Mouse (Mus musculus): ENCODE results near the gene Cdk11b. TPM values are rescaled to one million over a fixed set of nuclear protein-coding genes. Genes with fewer than 3 reads are reported as not detected.

The Cdk11b gene
- polyA plus RNA-seq, 1 experiment from 2014 or later = 49.4 TPM

DNA sequence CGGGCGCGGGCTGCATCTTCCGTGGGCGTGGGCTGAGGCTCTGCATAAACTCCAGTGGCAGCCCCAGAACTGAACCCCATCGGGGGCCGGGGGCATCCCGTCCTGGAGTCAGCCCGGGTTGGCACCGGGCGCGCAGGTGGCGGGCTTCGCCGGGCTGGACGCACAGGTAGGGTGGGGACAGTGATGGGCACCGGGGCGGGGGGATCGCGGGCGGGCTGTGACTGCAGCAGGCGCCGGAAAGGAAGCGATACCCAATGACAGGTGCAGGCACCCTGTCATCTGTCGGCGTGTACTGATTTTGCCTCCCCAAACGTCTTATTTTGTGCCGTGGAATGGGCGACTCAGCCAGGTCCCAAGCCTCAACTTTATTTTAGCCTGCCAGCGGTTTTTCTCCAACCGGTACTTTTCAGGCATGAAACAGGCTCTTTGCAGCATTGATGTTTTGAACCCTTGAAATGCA is 22.6 kb upstream of the Cdk11b start:
- Histone ChIP-seq H3K9me3 (ENCODE audit: control insufficient read depth, low read length) (no peaks in the 10 kb centered on the region), H3K9ac (replicated peaks; ENCODE audit: low read length) (peak overlapping the region; percentile 94), H3K36me3 (ENCODE audit: control insufficient read depth, insufficient read depth, low read length) (peaks cover 19% of the 10 kb centered on the region), H3K4me1 (ENCODE audit: control insufficient read depth, insufficient read depth, low read length) (0 out of 2 replicates have a peak, but pooled peaks cover 11% of the 10 kb centered on the region), H3K27ac (replicated peaks; ENCODE audit: low read depth, low read length) (peak overlapping the region; percentile 100), H3K27me3 (ENCODE audit: control insufficient read depth, insufficient read depth, low read length) (no peaks in the 10 kb centered on the region), H3K4me2 (ENCODE audit: low read length) (peak overlapping the region; percentile 88), H3K4me3 (replicated peaks; ENCODE audit: low read depth, low read length) (peak overlapping the region; percentile 96)
- no peak for DNase-seq
- 2% methylated on average over 31 of the region's 31 CpGs for WGBS
- no peak for ATAC-seq (ENCODE audit: low FRiP score, low TSS enrichment)

DNA sequence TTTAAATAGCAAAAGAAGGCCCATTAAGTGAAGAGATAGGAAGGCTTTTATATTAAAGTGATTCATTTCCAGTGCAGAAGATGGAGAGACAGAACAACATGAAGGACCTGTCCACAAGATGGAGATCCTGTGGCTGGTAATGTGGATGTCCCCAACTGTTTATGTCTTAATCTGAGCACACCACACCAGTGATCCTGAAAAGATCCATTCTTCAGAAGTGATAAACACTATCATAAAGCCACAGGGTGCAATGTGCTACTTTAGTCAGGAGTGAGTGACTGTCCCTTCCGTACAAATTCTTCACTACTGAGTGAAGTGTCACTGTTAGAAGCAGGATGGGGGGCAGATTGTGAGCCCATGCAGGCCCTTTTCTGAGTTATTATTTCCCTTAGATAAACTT is 21.9 kb upstream of the Cdk11b start:
- Histone ChIP-seq H3K4me3 (replicated peaks; ENCODE audit: low read depth, low read length) (peak overlapping the region; percentile 96), H3K9ac (replicated peaks; ENCODE audit: low read length) (peak overlapping the region; percentile 94; the same call in 1 of the 2 replicates), H3K9me3 (ENCODE audit: control insufficient read depth, low read length) (no peaks in the 10 kb centered on the region), H3K27ac (replicated peaks; ENCODE audit: low read depth, low read length) (no peak overlapping the region), H3K4me2 (ENCODE audit: low read length) (peak overlapping the region; percentile 88), H3K27me3 (ENCODE audit: control insufficient read depth, insufficient read depth, low read length) (no peaks in the 10 kb centered on the region), H3K4me1 (ENCODE audit: control insufficient read depth, insufficient read depth, low read length) (0 out of 2 replicates have a peak, but pooled peaks cover 11% of the 10 kb centered on the region), H3K36me3 (ENCODE audit: control insufficient read depth, insufficient read depth, low read length) (peaks cover 19% of the 10 kb centered on the region)
- 97% methylated on average over 1 of the region's 1 CpGs for WGBS
- ATAC-seq (ENCODE audit: low FRiP score, low TSS enrichment) (no peak), DNase-seq (no peak)

DNA sequence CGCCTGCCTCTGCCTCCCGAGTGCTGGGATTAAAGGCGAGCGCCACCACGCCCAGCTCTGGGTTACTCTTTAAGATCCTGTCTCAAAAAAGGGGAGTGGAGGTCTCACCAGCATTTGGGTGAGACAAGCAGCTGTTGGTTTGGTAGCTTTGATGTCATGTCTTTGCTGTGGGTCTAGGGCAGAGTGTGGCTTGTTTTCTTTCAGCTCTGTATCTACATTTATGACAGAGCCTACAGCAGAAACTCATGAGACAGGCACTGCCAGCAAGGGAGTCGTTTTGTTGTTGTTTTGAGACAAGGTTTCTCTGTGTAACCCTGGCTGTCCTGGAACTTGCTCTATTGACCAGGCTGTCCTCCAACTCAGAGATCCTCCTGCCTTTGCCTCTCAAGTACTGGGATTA is 20.9 kb upstream of the Cdk11b start:
- Histone ChIP-seq H3K4me1 (ENCODE audit: control insufficient read depth, insufficient read depth, low read length) (0 out of 2 replicates have a peak, but pooled peaks cover 11% of the 10 kb centered on the region), H3K27ac (replicated peaks; ENCODE audit: low read depth, low read length) (no peak overlapping the region), H3K9me3 (ENCODE audit: control insufficient read depth, low read length) (no peaks in the 10 kb centered on the region), H3K36me3 (ENCODE audit: control insufficient read depth, insufficient read depth, low read length) (peaks cover 19% of the 10 kb centered on the region), H3K4me2 (ENCODE audit: low read length) (no peak overlapping the region), H3K4me3 (replicated peaks; ENCODE audit: low read depth, low read length) (no peak overlapping the region), H3K27me3 (ENCODE audit: control insufficient read depth, insufficient read depth, low read length) (no peaks in the 10 kb centered on the region), H3K9ac (replicated peaks; ENCODE audit: low read length) (no peak overlapping the region)
- ATAC-seq (ENCODE audit: low FRiP score, low TSS enrichment) (no peak), DNase-seq (no peak)
- 99% methylated on average over 6 of the region's 6 CpGs for WGBS

DNA sequence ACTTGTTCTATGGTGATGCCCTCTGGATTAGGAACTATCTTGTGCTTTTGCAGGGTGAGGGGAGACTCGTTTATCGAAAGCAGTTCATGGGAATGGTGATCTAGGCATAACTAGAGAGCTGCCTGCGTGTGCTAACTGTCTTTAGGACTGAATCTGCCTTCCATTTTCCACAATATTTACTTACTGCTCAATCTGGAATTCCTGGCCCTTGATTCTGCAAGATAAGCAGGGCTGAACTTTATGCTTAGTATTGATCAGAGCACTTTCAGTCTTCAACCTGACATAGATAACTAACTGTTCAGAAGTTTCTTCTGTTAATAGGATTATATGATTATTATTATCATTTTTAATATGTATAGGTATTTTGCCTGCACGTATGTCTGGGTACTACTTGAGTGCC is 19.5 kb upstream of the Cdk11b start:
- Histone ChIP-seq H3K4me3 (replicated peaks; ENCODE audit: low read depth, low read length) (no peak overlapping the region), H3K9ac (replicated peaks; ENCODE audit: low read length) (no peak overlapping the region), H3K9me3 (ENCODE audit: control insufficient read depth, low read length) (no peaks in the 10 kb centered on the region), H3K36me3 (ENCODE audit: control insufficient read depth, insufficient read depth, low read length) (peaks cover 25% of the 10 kb centered on the region), H3K4me1 (ENCODE audit: control insufficient read depth, insufficient read depth, low read length) (0 out of 2 replicates have a peak, but pooled peaks cover 11% of the 10 kb centered on the region), H3K4me2 (ENCODE audit: low read length) (no peak overlapping the region), H3K27ac (replicated peaks; ENCODE audit: low read depth, low read length) (no peak overlapping the region), H3K27me3 (ENCODE audit: control insufficient read depth, insufficient read depth, low read length) (no peaks in the 10 kb centered on the region)
- 94% methylated on average over 4 of the region's 4 CpGs for WGBS
- no peak for ATAC-seq (ENCODE audit: low FRiP score, low TSS enrichment)
- DNase-seq = no peak

DNA sequence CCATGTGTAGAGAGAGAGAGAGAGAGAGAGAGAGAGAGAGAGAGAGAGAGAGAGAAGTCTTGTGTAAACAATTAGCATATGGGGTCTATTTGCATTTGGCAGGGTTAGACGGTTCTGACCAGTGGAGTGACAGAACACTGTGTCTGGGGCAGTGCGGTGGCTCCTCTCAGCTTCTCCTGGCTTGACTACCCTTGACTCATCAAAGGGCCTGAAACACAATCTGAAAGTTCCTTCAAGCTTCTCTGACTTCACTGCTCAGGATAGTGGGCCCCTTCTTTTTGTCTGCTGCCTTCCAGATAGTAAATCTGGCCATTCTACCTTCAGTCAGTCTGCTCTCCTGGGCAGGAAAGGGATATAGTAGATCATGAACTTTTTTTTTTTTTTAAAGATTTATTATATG is 17.8 kb upstream of the Cdk11b start:
- Histone ChIP-seq H3K4me3 (replicated peaks; ENCODE audit: low read depth, low read length) (no peak overlapping the region), H3K36me3 (ENCODE audit: control insufficient read depth, insufficient read depth, low read length) (peaks cover 39% of the 10 kb centered on the region), H3K9ac (replicated peaks; ENCODE audit: low read length) (no peak overlapping the region), H3K4me1 (ENCODE audit: control insufficient read depth, insufficient read depth, low read length) (0 out of 2 replicates have a peak, but pooled peaks cover 11% of the 10 kb centered on the region), H3K27ac (replicated peaks; ENCODE audit: low read depth, low read length) (no peak overlapping the region), H3K9me3 (ENCODE audit: control insufficient read depth, low read length) (no peaks in the 10 kb centered on the region), H3K4me2 (ENCODE audit: low read length) (no peak overlapping the region), H3K27me3 (ENCODE audit: control insufficient read depth, insufficient read depth, low read length) (no peaks in the 10 kb centered on the region)
- DNase-seq = no peak
- no peak for ATAC-seq (ENCODE audit: low FRiP score, low TSS enrichment)
- WGBS = 87% methylated on average over 2 of the region's 2 CpGs

DNA sequence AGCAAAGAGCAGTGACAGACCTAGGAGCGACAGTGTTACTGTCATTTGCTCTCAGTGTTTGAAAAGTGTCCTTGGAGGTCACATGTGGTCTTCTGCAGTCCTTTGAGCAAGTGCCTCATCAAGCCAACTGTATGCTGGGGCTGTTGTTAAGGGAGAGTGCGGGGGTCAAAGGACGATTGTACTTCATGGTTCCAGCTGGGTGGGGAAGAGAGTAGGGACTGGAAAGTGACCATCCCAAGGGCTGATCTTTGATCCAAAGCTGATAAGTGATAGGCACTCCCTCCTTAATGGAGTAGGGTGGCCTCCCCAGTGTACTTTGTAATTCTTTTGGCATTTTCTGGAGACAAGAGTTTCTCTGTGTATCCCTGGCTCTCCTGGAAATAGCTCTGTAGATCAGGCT is 12.8 kb upstream of the Cdk11b start:
- 93% methylated on average over 3 of the region's 3 CpGs for WGBS
- no peak for ATAC-seq (ENCODE audit: low FRiP score, low TSS enrichment)
- H3K4me1 ChIP-seq (ENCODE audit: control insufficient read depth, insufficient read depth, low read length) = no peaks in the 10 kb centered on the region
- peaks cover 66% of the 10 kb centered on the region for H3K36me3 ChIP-seq (ENCODE audit: control insufficient read depth, insufficient read depth, low read length)
- H3K4me2 ChIP-seq (ENCODE audit: low read length) = no peak overlapping the region
- no peak for DNase-seq
- H3K4me3 ChIP-seq (replicated peaks; ENCODE audit: low read depth, low read length) = no peak overlapping the region
- no peaks in the 10 kb centered on the region for H3K27me3 ChIP-seq (ENCODE audit: control insufficient read depth, insufficient read depth, low read length)
- no peak overlapping the region for H3K27ac ChIP-seq (replicated peaks; ENCODE audit: low read depth, low read length)
- no peaks in the 10 kb centered on the region for H3K9me3 ChIP-seq (ENCODE audit: control insufficient read depth, low read length)
- no peak overlapping the region for H3K9ac ChIP-seq (replicated peaks; ENCODE audit: low read length)

DNA sequence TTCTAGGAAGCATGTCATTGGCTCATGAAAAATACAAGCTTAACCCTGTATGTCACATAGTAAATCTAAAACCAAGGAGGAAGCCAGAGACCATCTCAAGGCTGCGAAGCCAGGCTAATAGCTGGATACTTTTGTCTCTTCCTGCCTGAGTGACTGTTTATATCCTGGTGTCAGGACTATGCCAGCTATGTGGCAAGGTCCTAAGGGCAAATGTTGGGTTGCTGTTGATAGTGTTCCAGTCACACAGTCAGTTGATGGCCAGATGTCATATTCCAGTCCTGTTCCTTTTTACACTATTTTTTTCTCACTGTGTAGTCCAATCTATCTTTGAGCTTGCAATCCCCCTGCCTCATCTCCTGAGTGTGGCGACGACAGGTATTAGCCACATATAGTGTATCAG is 11.4 kb upstream of the Cdk11b start:
- no peak for ATAC-seq (ENCODE audit: low FRiP score, low TSS enrichment)

DNA sequence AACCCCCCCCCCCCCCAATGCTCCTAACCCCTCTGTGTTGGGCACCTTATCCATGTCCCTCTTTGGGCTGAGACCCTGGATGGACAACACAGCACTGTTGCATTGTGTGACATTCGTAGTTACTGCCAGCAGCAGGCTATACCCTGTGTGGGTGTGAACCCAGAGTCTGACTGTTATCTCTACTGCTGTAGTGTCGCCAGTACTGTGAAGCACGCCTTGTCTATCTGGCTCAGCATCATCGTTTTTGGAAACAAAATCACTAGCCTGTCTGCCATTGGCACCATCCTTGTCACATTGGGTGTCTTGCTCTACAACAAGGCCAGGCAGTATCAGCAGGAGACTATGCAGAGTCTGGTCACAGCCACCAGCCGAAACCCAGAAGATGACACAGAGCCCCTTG is 6.3 kb upstream of the Cdk11b start:
- Histone ChIP-seq H3K27me3 (ENCODE audit: control insufficient read depth, insufficient read depth, low read length) (no peaks in the 10 kb centered on the region), H3K27ac (replicated peaks; ENCODE audit: low read depth, low read length) (no peak overlapping the region), H3K4me3 (replicated peaks; ENCODE audit: low read depth, low read length) (no peak overlapping the region), H3K4me1 (ENCODE audit: control insufficient read depth, insufficient read depth, low read length) (no peaks in the 10 kb centered on the region), H3K9me3 (ENCODE audit: control insufficient read depth, low read length) (no peaks in the 10 kb centered on the region), H3K36me3 (ENCODE audit: control insufficient read depth, insufficient read depth, low read length) (peaks cover 85% of the 10 kb centered on the region), H3K4me2 (ENCODE audit: low read length) (no peak overlapping the region), H3K9ac (replicated peaks; ENCODE audit: low read length) (no peak overlapping the region)
- WGBS = 95% methylated on average over 5 of the region's 5 CpGs
- no peak for ATAC-seq (ENCODE audit: low FRiP score, low TSS enrichment)
- no peak for DNase-seq

More for the DNA sequence above, 11.4 kb upstream of the Cdk11b start:
- whole genome bisulfite sequencing = 97% methylated on average over 3 of the region's 3 CpGs
- DNase-seq = no peak
- H3K9ac ChIP-seq (replicated peaks; ENCODE audit: low read length) = no peak overlapping the region
- H3K36me3 ChIP-seq (ENCODE audit: control insufficient read depth, insufficient read depth, low read length) = peaks cover 80% of the 10 kb centered on the region
- no peaks in the 10 kb centered on the region for H3K27me3 ChIP-seq (ENCODE audit: control insufficient read depth, insufficient read depth, low read length)
- H3K4me3 ChIP-seq (replicated peaks; ENCODE audit: low read depth, low read length) = no peak overlapping the region
- no peak overlapping the region for H3K4me2 ChIP-seq (ENCODE audit: low read length)
- no peaks in the 10 kb centered on the region for H3K4me1 ChIP-seq (ENCODE audit: control insufficient read depth, insufficient read depth, low read length)
- no peaks in the 10 kb centered on the region for H3K9me3 ChIP-seq (ENCODE audit: control insufficient read depth, low read length)
- no peak overlapping the region for H3K27ac ChIP-seq (replicated peaks; ENCODE audit: low read depth, low read length)

DNA sequence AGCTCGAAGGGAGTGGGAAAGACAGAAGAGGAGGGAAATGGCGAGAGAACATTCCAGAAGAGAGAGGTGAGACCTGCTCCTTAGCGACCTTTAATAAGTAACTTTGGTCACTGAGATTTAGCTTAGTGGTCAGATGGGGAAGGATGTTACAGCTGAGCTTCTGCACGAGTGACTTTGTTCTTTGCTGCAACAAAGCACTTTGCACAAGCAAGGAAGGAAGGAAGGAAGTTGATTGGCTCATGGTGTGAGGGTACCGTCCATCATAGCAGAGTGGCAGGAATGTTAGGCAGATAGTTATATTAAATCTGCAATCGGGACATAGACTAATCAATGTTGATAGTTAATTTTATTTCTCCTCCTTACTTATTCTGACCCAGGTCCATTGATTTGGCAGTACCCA is 5.6 kb downstream of the Cdk11b start:
- WGBS = 96% methylated on average over 6 of the region's 6 CpGs
- Histone ChIP-seq H3K36me3 (ENCODE audit: control insufficient read depth, insufficient read depth, low read length) (peaks cover 75% of the 10 kb centered on the region), H3K4me2 (ENCODE audit: low read length) (no peak overlapping the region), H3K4me1 (ENCODE audit: control insufficient read depth, insufficient read depth, low read length) (0 out of 2 replicates have a peak, but pooled peaks cover 3% of the 10 kb centered on the region), H3K27ac (replicated peaks; ENCODE audit: low read depth, low read length) (no peak overlapping the region), H3K4me3 (replicated peaks; ENCODE audit: low read depth, low read length) (no peak overlapping the region), H3K9ac (replicated peaks; ENCODE audit: low read length) (no peak overlapping the region), H3K9me3 (ENCODE audit: control insufficient read depth, low read length) (no peaks in the 10 kb centered on the region), H3K27me3 (ENCODE audit: control insufficient read depth, insufficient read depth, low read length) (no peaks in the 10 kb centered on the region)
- no peak for ATAC-seq (ENCODE audit: low FRiP score, low TSS enrichment)
- no peak for DNase-seq
